Mouse (Mus musculus): Measurements from ENCODE around the gene Rad51. TPM values are rescaled to one million over a fixed set of nuclear protein-coding genes. Genes with fewer than 3 reads are reported as not detected.
A peak's percentile ranks its signal among the peaks of the same experiment; 100 is the strongest.

The Rad51 gene
- total and polyA plus RNA-seq, 2 experiments from 2014 or later = 8.1 to 10.9 TPM

DNA sequence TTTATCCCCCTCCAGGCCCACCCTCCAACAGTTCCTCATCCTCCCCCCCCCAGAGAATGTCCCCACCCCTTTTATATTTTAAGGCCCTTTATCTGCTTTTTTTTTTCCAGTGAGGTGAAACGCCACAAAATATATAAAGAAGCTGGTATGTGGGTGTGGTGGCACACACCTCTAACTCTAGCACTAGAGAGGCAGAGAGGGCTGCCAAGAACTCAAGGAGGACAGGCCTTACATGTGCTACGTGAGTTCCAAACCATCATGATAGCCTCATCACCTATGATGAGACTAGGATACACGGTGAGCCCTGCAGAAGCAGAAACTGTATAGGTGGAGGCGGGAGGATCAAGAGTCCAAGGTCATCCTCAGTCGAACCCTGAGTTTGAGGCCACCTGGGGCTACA, 78.4 kb downstream of the Rad51 start:
- no peak for DNase-seq (ENCODE audit: low spot score)
- ATAC-seq (ENCODE audit: insufficient read depth, low read depth) = no peak
- H3K36me3 ChIP-seq (replicated peaks; ENCODE audit: control insufficient read depth, insufficient read depth, low read length) = no peaks in the 10 kb centered on the region
- H3K9me3 ChIP-seq (replicated peaks; ENCODE audit: control insufficient read depth, low read length) = no peaks in the 10 kb centered on the region
- no peak overlapping the region for H3K9ac ChIP-seq (replicated peaks; ENCODE audit: low read depth, low read length)
- H3K4me1 ChIP-seq (ENCODE audit: control insufficient read depth, insufficient read depth) = peaks cover 7% of the 10 kb centered on the region
- 62% methylated on average over 5 of the region's 5 CpGs for WGBS
- no peak overlapping the region for H3K4me3 ChIP-seq (ENCODE audit: low read depth, low read length)
- H3K27me3 ChIP-seq (ENCODE audit: control insufficient read depth, insufficient read depth, low read length) = no peaks in the 10 kb centered on the region
- no peak overlapping the region for H3K27ac ChIP-seq (ENCODE audit: low read depth)
- TF ChIP-seq EP300 (IDR thresholded peaks at IDR 0.05; ENCODE audit: low read depth) = no peak
- TF ChIP-seq CTCF (IDR thresholded peaks at IDR 0.05; ENCODE audit: low read depth) = no peak
- no peak overlapping the region for H3K4me2 ChIP-seq (ENCODE audit: low read depth, low read length)

DNA sequence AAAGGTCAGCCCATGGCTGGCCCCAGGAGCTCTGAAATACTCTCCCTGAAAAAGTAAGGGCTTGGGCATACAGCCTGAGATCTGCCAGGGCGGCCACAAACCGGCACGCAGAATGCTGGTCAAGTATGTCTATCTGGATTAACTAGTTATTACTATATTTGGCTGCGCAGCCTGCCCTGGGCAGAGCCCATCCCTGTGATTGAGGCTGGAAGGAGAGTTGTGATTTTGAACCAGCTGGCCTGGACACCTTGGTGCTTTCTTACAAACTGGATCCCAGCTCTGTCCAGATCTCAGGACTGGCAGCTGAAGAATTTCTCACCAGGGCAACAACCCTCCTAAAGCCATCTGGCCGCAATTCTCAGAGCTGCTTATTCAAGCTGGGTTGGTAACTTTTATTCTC, 81.5 kb downstream of the Rad51 start:
- Histone ChIP-seq H3K27ac (ENCODE audit: low read depth) (peak overlapping the region; percentile 69), H3K9ac (replicated peaks; ENCODE audit: low read depth, low read length) (no peak overlapping the region; the same call in 1 of the 2 replicates), H3K4me1 (ENCODE audit: control insufficient read depth, insufficient read depth) (peaks cover 7% of the 10 kb centered on the region), H3K36me3 (replicated peaks; ENCODE audit: control insufficient read depth, insufficient read depth, low read length) (no peaks in the 10 kb centered on the region), H3K9me3 (replicated peaks; ENCODE audit: control insufficient read depth, low read length) (no peaks in the 10 kb centered on the region), H3K27me3 (ENCODE audit: control insufficient read depth, insufficient read depth, low read length) (no peaks in the 10 kb centered on the region), H3K4me3 (ENCODE audit: low read depth, low read length) (no peak overlapping the region), H3K4me2 (ENCODE audit: low read depth, low read length) (no peak overlapping the region)
- WGBS = 53% methylated on average over 5 of the region's 5 CpGs
- no peak for TF ChIP-seq EP300 (IDR thresholded peaks at IDR 0.05; ENCODE audit: low read depth)
- TF ChIP-seq CTCF (IDR thresholded peaks at IDR 0.05; ENCODE audit: low read depth) = no peak
- ATAC-seq (ENCODE audit: insufficient read depth, low read depth) (peak; percentile 57; the same call in 1 of the 2 replicates), DNase-seq (ENCODE audit: low spot score) (no peak)

DNA sequence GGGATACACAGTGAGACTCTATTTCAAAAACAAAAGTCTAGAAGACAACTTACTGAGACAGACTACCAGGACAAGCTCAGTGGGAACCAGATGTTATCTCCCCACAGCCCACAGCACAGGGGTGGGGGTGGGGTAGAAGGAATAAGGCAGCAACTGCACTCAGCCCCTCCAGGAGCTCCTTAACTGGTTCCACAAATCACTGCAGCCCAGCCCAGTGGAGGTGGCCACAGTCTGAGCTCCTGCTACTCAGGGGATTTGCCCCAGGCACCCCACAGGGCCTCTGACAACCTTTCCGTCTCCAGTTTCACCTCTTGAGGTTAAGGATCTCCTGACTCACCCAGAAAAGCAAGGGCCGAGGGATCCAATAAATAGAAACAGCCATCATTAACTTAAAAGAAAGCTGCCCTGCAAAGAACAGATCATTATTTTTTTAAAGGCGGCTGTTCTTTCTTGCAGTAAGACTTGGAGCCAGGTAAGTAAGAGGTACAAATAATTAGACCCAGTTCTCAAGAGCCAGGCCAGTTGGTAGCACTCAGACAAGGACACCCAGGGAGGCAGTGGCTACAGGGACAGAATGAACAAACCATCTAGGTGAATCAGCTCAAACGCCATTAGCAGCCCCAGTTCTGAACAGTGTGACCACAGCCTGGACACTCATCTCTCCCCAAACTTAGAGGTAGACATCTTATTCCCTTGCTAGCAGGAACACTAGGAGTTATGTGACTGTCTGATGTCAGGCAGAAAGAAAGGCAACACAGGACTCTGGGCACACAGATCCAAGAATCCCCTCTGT, 83.9 kb downstream of the Rad51 start:
- WGBS = 65% methylated on average over 4 of the region's 4 CpGs
- ATAC-seq (ENCODE audit: insufficient read depth, low read depth) (no peak), DNase-seq (ENCODE audit: low spot score) (no peak)
- H3K9ac ChIP-seq (replicated peaks; ENCODE audit: low read depth, low read length) = no peak overlapping the region
- H3K4me3 ChIP-seq (ENCODE audit: low read depth, low read length) = no peak overlapping the region
- no peak overlapping the region for H3K4me2 ChIP-seq (ENCODE audit: low read depth, low read length)
- H3K9me3 ChIP-seq (replicated peaks; ENCODE audit: control insufficient read depth, low read length) = no peaks in the 10 kb centered on the region
- TF ChIP-seq EP300 (IDR thresholded peaks at IDR 0.05; ENCODE audit: low read depth) = no peak
- H3K27ac ChIP-seq (ENCODE audit: low read depth) = no peak overlapping the region
- H3K36me3 ChIP-seq (replicated peaks; ENCODE audit: control insufficient read depth, insufficient read depth, low read length) = no peaks in the 10 kb centered on the region
- H3K27me3 ChIP-seq (ENCODE audit: control insufficient read depth, insufficient read depth, low read length) = no peaks in the 10 kb centered on the region
- H3K4me1 ChIP-seq (ENCODE audit: control insufficient read depth, insufficient read depth) = peaks cover 7% of the 10 kb centered on the region

Other genes with a start within 250 kb of the Rad51 start
- 9.4 and 11.7 TPM in 2 replicates for gene Bahd1, start 212.4 kb upstream of the Rad51 start, total RNA-seq (2014; rRNA removed; ENCODE audit: low replicate concordance)
- gene Bahd1, start 212.4 kb upstream of the Rad51 start, polyA plus RNA-seq (2015; fragmentation: Nextera tagmentation; extraction: Ambion mirVana) = 1.6 and 1.9 TPM in 2 replicates
- gene Chst14, start 186.3 kb upstream of the Rad51 start, total RNA-seq (2014; rRNA removed; ENCODE audit: low replicate concordance) = 10.8 and 15.3 TPM in 2 replicates
- 12.8 and 14.3 TPM in 2 replicates for gene Chst14, start 186.3 kb upstream of the Rad51 start, polyA plus RNA-seq (2015; fragmentation: Nextera tagmentation; extraction: Ambion mirVana)
- 14.7 and 19.1 TPM in 2 replicates for gene Ccdc32, start 83.4 kb upstream of the Rad51 start, total RNA-seq (2014; rRNA removed; ENCODE audit: low replicate concordance)
- 20.7 and 21.1 TPM in 2 replicates for gene Ccdc32, start 83.4 kb upstream of the Rad51 start, polyA plus RNA-seq (2015; fragmentation: Nextera tagmentation; extraction: Ambion mirVana)
- 8.8 and 14.3 TPM in 2 replicates for gene Rpusd2, start 78.0 kb upstream of the Rad51 start, total RNA-seq (2014; rRNA removed; ENCODE audit: low replicate concordance)
- 2.6 and 3.3 TPM in 2 replicates for gene Rpusd2, start 78.0 kb upstream of the Rad51 start, polyA plus RNA-seq (2015; fragmentation: Nextera tagmentation; extraction: Ambion mirVana)
- 9.1 and 50.5 TPM in 2 replicates for gene Knl1, start 65.7 kb upstream of the Rad51 start, total RNA-seq (2014; rRNA removed; ENCODE audit: low replicate concordance)
- 12.6 and 14.5 TPM in 2 replicates for gene Knl1, start 65.7 kb upstream of the Rad51 start, polyA plus RNA-seq (2015; fragmentation: Nextera tagmentation; extraction: Ambion mirVana)
- gene Rmdn3, start 44.2 kb downstream of the Rad51 start, total RNA-seq (2014; rRNA removed; ENCODE audit: low replicate concordance) = 17.0 and 24.2 TPM in 2 replicates
- gene Rmdn3, start 44.2 kb downstream of the Rad51 start, polyA plus RNA-seq (2015; fragmentation: Nextera tagmentation; extraction: Ambion mirVana) = 14.4 and 14.6 TPM in 2 replicates
- 1.5 and 12.0 TPM in 2 replicates for gene Gchfr, start 55.0 kb downstream of the Rad51 start, total RNA-seq (2014; rRNA removed; ENCODE audit: low replicate concordance)
- 5.6 and 5.7 TPM in 2 replicates for gene Gchfr, start 55.0 kb downstream of the Rad51 start, polyA plus RNA-seq (2015; fragmentation: Nextera tagmentation; extraction: Ambion mirVana)
- gene Gm14137, start 61.7 kb downstream of the Rad51 start, total RNA-seq (2014; rRNA removed; ENCODE audit: low replicate concordance) = not detected in 2 replicates
- gene Gm14137, start 61.7 kb downstream of the Rad51 start, polyA plus RNA-seq (2015; fragmentation: Nextera tagmentation; extraction: Ambion mirVana) = 0.07 and 0.12 TPM in 2 replicates
- gene Zfyve19, start 95.8 kb downstream of the Rad51 start, total RNA-seq (2014; rRNA removed; ENCODE audit: low replicate concordance) = 17.7 and 26.4 TPM in 2 replicates
- 26.9 and 27.3 TPM in 2 replicates for gene Zfyve19, start 95.8 kb downstream of the Rad51 start, polyA plus RNA-seq (2015; fragmentation: Nextera tagmentation; extraction: Ambion mirVana)
- 8.4 and 18.7 TPM in 2 replicates for gene Dnajc17, start 96.0 kb downstream of the Rad51 start, total RNA-seq (2014; rRNA removed; ENCODE audit: low replicate concordance)
- gene Dnajc17, start 96.0 kb downstream of the Rad51 start, polyA plus RNA-seq (2015; fragmentation: Nextera tagmentation; extraction: Ambion mirVana) = 8.8 and 9.1 TPM in 2 replicates
- gene Ppp1r14d, start 117.1 kb downstream of the Rad51 start, total RNA-seq (2014; rRNA removed; ENCODE audit: low replicate concordance) = not detected in 2 replicates
- gene Ppp1r14d, start 117.1 kb downstream of the Rad51 start, polyA plus RNA-seq (2015; fragmentation: Nextera tagmentation; extraction: Ambion mirVana) = not detected in 2 replicates
- gene Spint1, start 124.6 kb downstream of the Rad51 start, total RNA-seq (2014; rRNA removed; ENCODE audit: low replicate concordance) = 11.6 and 11.7 TPM in 2 replicates
- 0.14 and 0.34 TPM in 2 replicates for gene Spint1, start 124.6 kb downstream of the Rad51 start, polyA plus RNA-seq (2015; fragmentation: Nextera tagmentation; extraction: Ambion mirVana)
- 3.4 TPM in 1 of 2 replicates, not detected in the other for gene Rhov, start 158.5 kb downstream of the Rad51 start, total RNA-seq (2014; rRNA removed; ENCODE audit: low replicate concordance)
- 0.19 TPM in 1 of 2 replicates, not detected in the other for gene Rhov, start 158.5 kb downstream of the Rad51 start, polyA plus RNA-seq (2015; fragmentation: Nextera tagmentation; extraction: Ambion mirVana)
- gene Vps18, start 175.9 kb downstream of the Rad51 start, total RNA-seq (2014; rRNA removed; ENCODE audit: low replicate concordance) = 14.3 and 16.2 TPM in 2 replicates
- gene Vps18, start 175.9 kb downstream of the Rad51 start, polyA plus RNA-seq (2015; fragmentation: Nextera tagmentation; extraction: Ambion mirVana) = 8.0 and 8.3 TPM in 2 replicates
- gene Dll4, start 213.0 kb downstream of the Rad51 start, total RNA-seq (2014; rRNA removed; ENCODE audit: low replicate concordance) = 5.0 and 6.6 TPM in 2 replicates
- 5.7 and 6.2 TPM in 2 replicates for gene Dll4, start 213.0 kb downstream of the Rad51 start, polyA plus RNA-seq (2015; fragmentation: Nextera tagmentation; extraction: Ambion mirVana)
- gene Chac1, start 238.4 kb downstream of the Rad51 start, total RNA-seq (2014; rRNA removed; ENCODE audit: low replicate concordance) = 0.11 and 0.27 TPM in 2 replicates
- gene Chac1, start 238.4 kb downstream of the Rad51 start, polyA plus RNA-seq (2015; fragmentation: Nextera tagmentation; extraction: Ambion mirVana) = 0.30 and 0.52 TPM in 2 replicates